Mouse (Mus musculus) frontal cortex, adult (tissue): ENCODE data around the gene Gm20388.
"Not testable (repeated sequence)": the region's sequence is repeated elsewhere in the genome, so short reads cannot be mapped to it uniquely, and the experiment has no call there.

Experiments used
- ATAC-seq: cut with Nextera tagmentation; 2 replicates; pipeline ENCODE4 v1.9.2; 2017; ENCODE audit warnings: mild to moderate bottlenecking, moderate library complexity, mixed read lengths; ENCODE audit not compliant: low TSS enrichment

The Gm20388 gene

GRCm38 (mm10) chr8:123954246-123954645, 4043.6 kb downstream of the Gm20388 start:
- no peak for ATAC-seq

DNA sequence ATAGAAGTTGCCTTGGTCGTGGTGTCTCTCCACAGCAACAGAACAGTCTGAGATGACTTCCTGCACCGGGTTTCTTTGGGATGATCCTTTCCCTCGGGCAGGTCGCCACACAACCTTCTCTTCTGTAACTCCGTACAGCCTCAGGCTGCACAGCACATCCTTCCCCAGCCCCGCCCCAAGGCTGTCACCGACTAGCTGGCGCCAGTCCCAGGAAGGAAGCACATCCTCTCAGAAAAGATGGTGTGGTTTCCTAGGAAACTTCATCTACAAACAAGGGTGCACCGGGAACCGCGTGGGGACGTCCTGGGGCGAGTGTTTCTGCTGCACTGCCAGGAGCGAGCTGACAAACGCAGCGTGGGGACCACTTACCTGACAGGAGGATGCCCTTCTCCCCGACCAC, 4047.5 kb downstream of the Gm20388 start:
- ATAC-seq, result peak; percentile 92

DNA sequence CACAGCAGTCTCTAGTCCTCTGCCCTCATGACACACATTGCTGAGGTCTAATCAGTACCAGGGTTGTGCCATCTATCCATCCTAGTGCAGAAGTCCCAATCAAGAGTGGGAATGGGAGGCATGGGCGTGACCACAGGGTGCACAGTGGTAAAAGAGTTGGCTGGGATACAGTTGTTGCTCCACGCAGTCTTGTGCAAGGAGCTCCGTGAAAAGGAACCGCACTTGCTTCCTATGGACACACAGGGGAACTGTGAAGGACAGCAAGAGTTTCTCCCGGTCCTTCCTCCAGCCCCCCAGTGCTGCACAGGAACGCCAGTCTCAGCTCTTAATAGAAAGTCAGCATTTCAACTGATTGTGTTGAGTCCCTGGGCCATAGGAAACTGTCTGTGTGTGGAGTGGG, 4048.8 kb downstream of the Gm20388 start:
- ATAC-seq, result no peak

DNA sequence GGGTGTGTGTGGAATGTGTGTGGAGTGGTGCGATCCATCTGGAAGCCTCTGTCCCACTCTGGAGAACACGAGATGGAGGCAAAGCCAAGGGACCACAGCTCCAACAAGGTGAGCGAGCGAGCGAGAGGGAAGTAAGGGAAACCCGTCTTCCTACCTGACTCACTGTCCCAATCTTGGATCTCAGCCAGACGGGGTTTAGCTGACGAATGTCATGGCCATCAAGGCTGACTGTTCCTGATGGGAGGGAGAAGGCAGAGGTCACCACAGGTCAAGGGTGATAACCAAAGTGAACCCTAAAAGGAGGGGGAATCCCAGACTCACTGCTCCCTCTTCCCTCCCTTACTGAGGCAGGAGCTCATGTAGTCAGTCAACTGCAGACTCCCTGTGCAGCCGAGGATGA, 4049.4 kb downstream of the Gm20388 start:
- ATAC-seq, result no peak

GRCm38 (mm10) chr8:123960556-123960955, 4049.9 kb downstream of the Gm20388 start:
- not testable (repeated sequence) for ATAC-seq

DNA sequence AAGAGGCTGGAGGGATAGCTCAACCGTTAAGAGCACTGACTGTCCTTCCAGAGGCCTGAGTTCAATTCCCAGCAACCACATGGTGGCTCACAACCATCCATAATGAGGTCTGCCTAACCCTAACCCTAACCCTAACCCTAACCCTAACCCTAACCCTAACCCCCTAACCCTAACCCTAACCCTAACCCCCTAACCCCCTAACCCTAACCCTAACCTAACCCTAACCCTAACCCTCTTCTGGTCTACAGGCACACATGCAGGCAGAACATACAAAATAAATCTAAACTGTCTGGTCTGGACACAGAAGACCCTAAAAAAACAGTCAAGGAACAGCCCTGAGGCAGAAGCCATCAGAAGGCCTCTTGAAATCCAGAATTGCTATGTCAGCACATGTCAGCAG, 4050.7 kb downstream of the Gm20388 start:
- ATAC-seq, result no peak

GRCm38 (mm10) chr8:123966896-123967295, 4056.3 kb downstream of the Gm20388 start:
- no peak for ATAC-seq

DNA sequence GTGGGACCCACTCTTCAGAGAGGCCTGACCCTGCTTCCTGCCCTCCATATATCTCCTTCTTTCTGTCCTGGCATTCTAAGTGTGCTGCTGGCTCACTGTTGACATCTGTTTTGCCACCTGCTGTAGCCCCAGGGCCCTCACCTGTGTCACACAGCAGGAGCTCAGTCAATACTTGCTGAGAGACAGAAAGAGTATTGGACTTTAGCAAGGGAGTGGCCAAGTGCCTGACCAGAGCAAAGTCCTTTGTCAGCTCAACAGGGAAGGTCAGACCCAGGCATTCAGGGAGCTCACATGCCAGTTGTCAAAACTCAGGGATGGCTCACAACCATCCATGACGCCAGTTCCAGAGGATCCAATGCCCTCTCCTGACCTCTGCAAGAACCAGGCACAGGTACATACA, 4062.9 kb downstream of the Gm20388 start:
- no peak for ATAC-seq

GRCm38 (mm10) chr8:123977499-123977898, 4066.9 kb downstream of the Gm20388 start:
- no peak for ATAC-seq

DNA sequence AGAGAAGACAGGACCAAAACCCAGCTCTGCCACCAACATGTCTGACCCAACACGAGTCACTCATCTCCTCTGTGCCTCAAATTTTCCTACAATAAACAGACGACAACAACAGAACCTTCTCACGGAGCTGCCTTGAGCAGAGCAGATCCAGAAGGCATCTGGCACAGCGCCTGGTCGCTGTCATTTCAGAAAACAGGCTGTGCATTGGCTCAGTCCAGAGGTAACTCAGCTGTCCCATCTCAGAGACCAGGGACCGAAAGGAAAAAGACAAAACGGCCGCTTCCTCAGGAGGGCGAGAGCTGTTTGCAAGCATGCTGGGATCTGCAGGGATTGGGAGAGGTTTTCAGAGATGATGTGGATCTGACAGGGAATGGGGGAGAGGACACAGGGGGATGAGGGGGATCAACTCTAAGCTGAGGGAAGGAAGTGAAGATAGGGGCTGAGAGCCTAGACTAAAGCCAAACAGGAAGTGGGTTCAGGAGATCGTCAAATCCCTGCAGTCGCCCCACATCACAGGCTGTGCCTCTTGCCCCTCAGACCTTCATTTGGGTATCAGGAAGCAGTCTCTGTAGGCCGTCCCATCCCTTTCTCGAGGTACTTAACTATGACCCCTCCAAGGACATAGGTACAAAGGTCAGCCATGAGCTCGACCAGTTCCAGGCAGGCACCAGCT, 4067.7 kb downstream of the Gm20388 start:
- no peak for ATAC-seq

GRCm38 (mm10) chr8:123978926-123979325, 4068.3 kb downstream of the Gm20388 start:
- ATAC-seq, result no peak

- no peak for ATAC-seq
Observed at GRCm38 (mm10) chr8:123980239-123980638, 4069.6 kb downstream of the Gm20388 start.

- peak; percentile 38; the same call in 1 of the 2 replicates for ATAC-seq
Observed at GRCm38 (mm10) chr8:123981674-123982073, 4071.0 kb downstream of the Gm20388 start.

GRCm38 (mm10) chr8:123982291-123982793, 4071.7 kb downstream of the Gm20388 start:
- ATAC-seq, result peak; percentile 56

GRCm38 (mm10) chr8:123982826-123983400, 4072.3 kb downstream of the Gm20388 start, which contains the start of gene Abcb10:
Gene Abcb10 (minus strand): TSS chr8:123983122.
- ATAC-seq, result peak; percentile 82

DNA sequence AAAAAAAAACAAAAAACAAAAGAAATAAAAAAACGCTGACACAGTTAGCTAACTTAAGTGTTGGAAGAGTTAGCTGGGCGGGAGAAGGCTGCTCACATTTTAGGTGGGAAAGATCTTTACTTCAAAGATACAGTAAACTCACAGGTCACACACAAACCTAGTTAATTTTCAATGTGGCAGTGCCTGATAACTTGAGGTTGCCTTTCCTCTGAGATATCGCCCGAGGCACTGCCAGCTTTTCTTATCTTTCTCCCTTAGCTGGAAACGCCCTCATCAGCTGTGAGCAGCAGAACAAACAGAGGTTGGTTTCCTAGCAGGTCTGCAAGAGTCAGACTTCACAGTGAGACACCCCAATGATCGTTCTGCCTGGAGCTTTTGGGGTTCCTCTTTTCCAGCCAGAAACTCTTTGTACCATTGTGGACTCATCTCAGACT, 4078.0 kb downstream of the Gm20388 start:
- ATAC-seq, result no peak

DNA sequence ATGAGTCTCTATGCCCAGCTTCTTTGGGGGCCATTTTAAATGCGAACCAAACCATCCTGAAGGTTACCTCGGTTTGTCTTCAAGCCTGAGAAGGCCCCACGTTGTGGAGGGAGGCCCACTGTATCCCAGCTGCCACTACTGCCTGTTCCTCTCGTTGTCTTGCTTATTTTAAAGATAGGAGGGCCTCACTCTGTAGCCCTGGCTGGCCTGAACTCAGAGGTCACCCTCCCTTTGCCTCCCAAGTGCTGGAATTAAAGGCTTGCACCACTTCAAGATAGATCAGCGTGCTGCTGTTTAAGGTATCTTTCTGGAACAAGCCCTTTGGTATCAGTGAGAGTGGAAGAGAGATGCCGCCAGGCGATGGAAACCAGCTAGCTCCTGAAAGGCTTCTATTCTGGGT, 4078.5 kb downstream of the Gm20388 start:
- ATAC-seq, result no peak

DNA sequence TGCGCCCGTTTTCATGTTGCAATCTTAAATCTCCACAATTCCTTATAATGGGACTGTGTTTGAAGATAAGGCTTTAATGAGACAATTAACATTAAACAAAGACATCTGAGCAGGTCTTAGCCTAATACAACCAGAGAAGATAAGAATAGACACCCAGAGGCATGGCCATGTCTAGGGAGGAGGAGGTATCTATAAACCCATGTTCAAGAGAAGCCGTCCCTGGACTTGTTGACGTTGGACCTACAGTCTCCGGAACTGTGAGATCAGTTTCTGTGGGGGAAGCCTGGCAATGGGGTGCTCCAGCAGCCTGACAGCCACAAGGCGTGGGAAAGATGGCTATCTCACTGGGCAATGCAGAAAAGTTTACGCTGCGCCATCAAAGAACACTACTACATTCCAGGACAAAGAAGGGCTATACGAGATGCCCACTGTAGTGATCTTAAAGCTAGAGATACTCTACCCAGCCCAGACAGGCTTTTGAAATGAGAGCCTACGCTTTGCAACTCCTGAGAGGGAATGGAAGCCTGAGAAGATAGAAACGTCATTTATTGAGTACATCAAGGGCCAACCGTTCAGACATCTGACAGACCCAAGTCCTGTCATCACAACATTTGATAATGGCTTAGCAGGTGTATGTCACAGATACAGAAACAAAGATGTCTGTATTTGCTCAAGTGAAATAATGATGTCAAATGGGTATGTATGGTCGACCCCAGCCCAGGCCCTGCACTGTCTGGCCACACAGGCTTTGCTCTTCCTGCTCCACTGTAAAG, 4079.8 kb downstream of the Gm20388 start:
- no peak for ATAC-seq

DNA sequence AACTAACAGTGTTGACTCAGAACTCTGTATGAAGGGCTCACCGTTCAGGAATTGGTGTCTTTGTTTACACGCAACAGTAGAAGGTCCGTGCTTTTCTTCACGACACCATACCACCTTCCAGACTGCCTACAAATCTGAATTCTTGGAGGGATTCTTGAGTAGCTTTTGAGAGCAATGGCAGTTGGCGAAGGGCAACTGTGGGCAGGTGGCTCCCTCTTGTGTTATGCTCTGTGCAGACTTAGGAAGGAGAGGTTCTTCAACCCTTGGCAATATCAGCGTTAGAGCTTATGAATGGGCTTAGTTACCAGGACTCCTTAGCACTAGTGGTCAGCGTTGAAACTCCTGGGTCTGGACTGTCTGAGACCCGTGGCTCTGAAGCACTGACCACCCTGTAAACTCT, 4081.9 kb downstream of the Gm20388 start:
- ATAC-seq, result no peak

- no peak for ATAC-seq
Observed at GRCm38 (mm10) chr8:123993597-123993996, 4083.0 kb downstream of the Gm20388 start.

- no peak for ATAC-seq
Observed at GRCm38 (mm10) chr8:123993997-123994396, 4083.4 kb downstream of the Gm20388 start.

- ATAC-seq, result no peak
Observed at GRCm38 (mm10) chr8:123999568-123999967, 4088.9 kb downstream of the Gm20388 start.
